Mouse (Mus musculus) embryonic facial prominence, embryonic 14.5 days (tissue): ENCODE results near the gene Lamtor4. TPM values are rescaled to one million over a fixed set of nuclear protein-coding genes. Genes with fewer than 3 reads are reported as not detected.
A peak's percentile ranks its signal among the peaks of the same experiment; 100 is the strongest.

Source experiments
- ATAC-seq: fragments of 200-750 bp; cut with Nextera tagmentation; 2 replicates; pipeline ENCODE4 v1.8.0; 2017; ENCODE audit warnings: low read depth, moderate number of reproducible peaks, moderate TSS enrichment
- DNase-seq: peaks from one replicate; pipeline ENCODE4 v3.0.0-alpha.2; 2015; ENCODE audit warnings: low spot score
- H3K27ac ChIP-seq: fragments of 300-500 bp; sonication (generic); replicated peaks from 2 replicates; pipeline ENCODE4 v1.5.1; 2014; ENCODE audit warnings: low read depth, mild to moderate bottlenecking, low read length, moderate library complexity
- H3K27me3 ChIP-seq: fragments of 300-500 bp; sonication (generic); replicated peaks from 2 replicates; pipeline ENCODE4 v1.6.1; 2014; ENCODE audit warnings: low read length; ENCODE audit not compliant: control insufficient read depth, insufficient read depth
- H3K36me3 ChIP-seq: fragments of 300-500 bp; sonication (generic); 2 replicates; pipeline ENCODE4 v1.6.1; 2014; ENCODE audit warnings: low read length, mixed read lengths; ENCODE audit not compliant: control insufficient read depth, insufficient read depth
- H3K4me1 ChIP-seq: fragments of 300-500 bp; sonication (generic); 2 replicates; pipeline ENCODE4 v1.6.1; 2014; ENCODE audit warnings: antibody characterized with exemption, low read length; ENCODE audit not compliant: control insufficient read depth, insufficient read depth
- H3K4me2 ChIP-seq: fragments of 300-500 bp; sonication (generic); 2 replicates; pipeline ENCODE4 v1.6.1; 2014; ENCODE audit warnings: low read depth, mild to moderate bottlenecking, low read length, moderate library complexity, mixed read lengths
- H3K4me3 ChIP-seq: fragments of 300-500 bp; sonication (generic); 2 replicates; pipeline ENCODE4 v1.5.1; 2014; ENCODE audit warnings: low read depth, mild to moderate bottlenecking, low read length
- H3K9ac ChIP-seq: fragments of 300-500 bp; sonication (generic); 2 replicates; pipeline ENCODE4 v1.6.1; 2014; ENCODE audit warnings: low read depth, mild to moderate bottlenecking, low read length, moderate library complexity, mixed read lengths
- H3K9me3 ChIP-seq: fragments of 300-500 bp; sonication (generic); 2 replicates; pipeline ENCODE4 v1.6.1; 2016; ENCODE audit warnings: low read length; ENCODE audit not compliant: control insufficient read depth
- WGBS: fragments of 180-500 bp; shearing (Covaris S2); extraction: QIAGEN DNeasy Blood & Tissue Kit; methylation state at CpG from one replicate; pipeline ENCODE4 v1.1.7; 2014; 5-methylcytosine and 5-hydroxymethylcytosine counted together
- polyA plus RNA-seq: library from polyadenylated mRNA; unstranded; fragments of >200 nt; fragmentation: Nextera tagmentation; extraction: Ambion mirVana; gene quantifications from 2 replicates; pipeline ENCODE4 v1.2.1, GENCODE M21; 2014

Gene Lamtor4
- polyA plus RNA-seq, 1 experiment from 2014 or later, result 71.7 TPM

DNA sequence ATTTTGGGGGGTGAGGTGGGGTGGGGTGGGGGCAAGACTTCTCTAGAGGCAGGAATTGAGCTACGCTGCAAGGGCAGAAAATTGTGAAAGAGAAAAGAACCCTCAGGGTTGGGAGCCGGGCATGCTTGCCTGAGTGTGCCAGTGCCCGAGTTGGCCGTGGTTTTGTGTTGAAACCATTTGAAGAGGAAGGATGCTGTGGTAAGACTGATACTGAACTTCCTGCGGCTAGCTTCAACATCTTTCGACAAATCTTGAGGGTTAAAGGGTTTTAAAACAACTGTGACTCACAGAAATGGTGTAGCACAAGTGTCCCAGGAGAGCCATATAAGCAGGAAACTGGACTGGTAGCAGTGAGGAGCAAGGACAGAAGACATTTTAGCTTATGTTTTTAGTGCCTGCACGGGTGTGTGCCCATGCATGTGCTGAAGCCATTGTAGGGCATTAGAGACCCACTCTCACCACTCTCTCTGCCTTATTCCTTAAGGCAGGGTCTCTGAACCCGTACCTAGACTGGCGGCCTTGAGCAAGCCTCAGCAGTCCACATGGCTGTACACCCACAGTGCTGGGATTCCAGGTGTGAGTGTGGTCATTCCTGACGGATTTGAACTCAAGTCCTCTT lies 1.8 kb downstream of the Lamtor4 start:
- no peak overlapping the region for H3K9ac ChIP-seq
- H3K27ac ChIP-seq, result no peak overlapping the region
- H3K4me3 ChIP-seq, result 0 out of 2 replicates have a peak overlapping the region, but pooled peaks have one; percentile 71
- H3K36me3 ChIP-seq, result peaks cover 36% of the 10 kb centered on the region
- DNase-seq (no peak), ATAC-seq (no peak)
- H3K9me3 ChIP-seq, result no peaks in the 10 kb centered on the region; the same call in 1 of the 2 replicates
- H3K27me3 ChIP-seq, result no peaks in the 10 kb centered on the region
- no peak overlapping the region for H3K4me2 ChIP-seq
- WGBS, result 82% methylated on average over 10 of the region's 10 CpGs
- peaks cover 8% of the 10 kb centered on the region; the same call in 1 of the 2 replicates for H3K4me1 ChIP-seq

DNA sequence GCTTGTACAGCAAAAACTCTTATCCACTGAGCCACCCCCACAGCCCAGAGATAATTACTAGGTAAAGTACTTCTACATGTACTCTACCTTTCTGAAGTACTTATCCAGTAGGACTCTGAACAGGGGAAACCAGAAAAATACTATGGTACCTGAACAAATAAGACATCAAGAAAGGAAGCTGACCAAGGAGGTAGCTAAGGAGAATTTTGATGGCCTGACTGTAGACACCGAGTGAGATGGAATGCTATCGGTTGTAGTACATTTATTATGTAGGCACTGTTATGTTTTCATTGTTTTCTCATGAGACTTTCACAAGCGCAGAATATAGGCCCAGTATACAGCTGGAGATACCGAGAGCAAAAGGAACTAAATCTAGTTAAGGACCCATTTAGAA lies 2.3 kb downstream of the Lamtor4 start:
- no peak for ATAC-seq
- Histone ChIP-seq H3K9ac (no peak overlapping the region), H3K27ac (no peak overlapping the region), H3K4me3 (no peak overlapping the region), H3K27me3 (no peaks in the 10 kb centered on the region), H3K36me3 (peaks cover 39% of the 10 kb centered on the region), H3K4me2 (no peak overlapping the region), H3K4me1 (peaks cover 10% of the 10 kb centered on the region), H3K9me3 (no peaks in the 10 kb centered on the region; the same call in 1 of the 2 replicates)
- no peak for DNase-seq
- 92% methylated on average over 4 of the region's 4 CpGs for WGBS

DNA sequence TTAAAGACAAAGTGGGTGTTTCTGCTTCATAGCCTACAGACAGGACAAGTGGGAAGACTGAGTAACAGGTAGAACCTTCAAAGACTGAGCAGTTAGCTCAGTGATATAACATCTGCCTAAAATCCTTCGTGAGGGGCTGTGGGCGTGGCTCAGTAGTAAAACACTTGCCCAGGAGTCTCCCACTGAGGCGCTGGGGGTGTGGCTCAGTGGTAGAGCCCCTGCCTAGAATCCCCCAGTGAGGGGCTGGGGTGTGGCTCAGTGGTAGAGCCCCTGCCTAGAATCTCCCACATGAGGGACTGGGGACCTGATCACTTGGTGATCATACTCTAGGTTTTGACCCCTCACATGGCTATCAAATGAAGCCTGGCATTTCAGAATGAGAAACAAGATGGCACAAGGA lies 2.8 kb downstream of the Lamtor4 start:
- no peaks in the 10 kb centered on the region for H3K27me3 ChIP-seq
- no peak overlapping the region for H3K4me3 ChIP-seq
- no peak overlapping the region for H3K9ac ChIP-seq
- H3K4me1 ChIP-seq, result peaks cover 15% of the 10 kb centered on the region
- no peak overlapping the region for H3K27ac ChIP-seq
- DNase-seq (no peak), ATAC-seq (no peak)
- WGBS, result 83% methylated on average over 3 of the region's 3 CpGs
- no peaks in the 10 kb centered on the region; the same call in 1 of the 2 replicates for H3K9me3 ChIP-seq
- H3K36me3 ChIP-seq, result peaks cover 39% of the 10 kb centered on the region
- no peak overlapping the region for H3K4me2 ChIP-seq

DNA sequence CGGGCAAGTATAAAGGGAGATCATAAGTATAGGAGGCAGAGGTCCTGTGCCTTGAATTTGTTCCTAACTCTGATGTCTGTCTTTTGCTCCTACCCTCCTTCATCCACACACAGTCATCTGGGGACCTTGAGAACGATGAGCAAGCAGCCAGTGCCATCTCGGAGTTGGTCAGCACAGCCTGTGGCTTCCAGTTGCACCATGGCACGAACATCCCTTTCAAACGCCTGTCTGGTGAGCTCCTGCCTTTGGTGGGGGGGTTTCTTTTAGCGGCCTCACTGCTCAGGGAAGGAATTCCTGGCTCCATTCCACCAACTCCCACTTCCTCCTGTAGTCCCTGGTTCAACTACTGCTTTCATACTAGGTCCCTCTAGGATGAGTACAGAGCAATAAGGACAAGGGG lies 3.3 kb downstream of the Lamtor4 start:
- Histone ChIP-seq H3K27me3 (no peaks in the 10 kb centered on the region), H3K4me1 (peaks cover 17% of the 10 kb centered on the region), H3K27ac (no peak overlapping the region), H3K4me2 (no peak overlapping the region), H3K36me3 (peaks cover 39% of the 10 kb centered on the region), H3K4me3 (no peak overlapping the region), H3K9ac (no peak overlapping the region), H3K9me3 (no peaks in the 10 kb centered on the region)
- DNase-seq (no peak), ATAC-seq (no peak)
- WGBS, result 77% methylated on average over 6 of the region's 6 CpGs

DNA sequence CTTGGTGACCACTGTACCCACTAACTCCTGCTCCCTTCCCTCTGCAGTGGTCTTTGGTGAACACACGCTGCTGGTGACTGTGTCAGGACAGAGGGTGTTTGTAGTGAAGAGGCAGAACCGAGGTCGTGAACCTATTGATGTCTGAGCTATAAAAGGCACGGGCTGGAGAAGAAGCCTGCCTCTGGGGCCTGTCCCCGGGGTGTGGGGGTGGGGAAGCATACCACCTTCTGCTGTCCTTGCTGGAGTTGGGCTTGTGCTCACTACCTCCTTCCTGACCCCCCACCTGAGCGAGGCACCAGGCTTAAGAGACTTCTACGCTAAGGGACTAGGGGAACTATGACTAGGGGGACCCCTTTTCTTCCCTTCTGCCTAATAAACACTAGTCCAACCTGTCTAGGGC lies 3.7 kb downstream of the Lamtor4 start:
- Histone ChIP-seq H3K36me3 (peaks cover 39% of the 10 kb centered on the region), H3K9me3 (no peaks in the 10 kb centered on the region), H3K4me3 (no peak overlapping the region), H3K4me2 (no peak overlapping the region), H3K4me1 (peaks cover 17% of the 10 kb centered on the region), H3K9ac (no peak overlapping the region), H3K27ac (no peak overlapping the region), H3K27me3 (no peaks in the 10 kb centered on the region)
- no peak for ATAC-seq
- DNase-seq, result no peak
- WGBS, result 63% methylated on average over 7 of the region's 7 CpGs

DNA sequence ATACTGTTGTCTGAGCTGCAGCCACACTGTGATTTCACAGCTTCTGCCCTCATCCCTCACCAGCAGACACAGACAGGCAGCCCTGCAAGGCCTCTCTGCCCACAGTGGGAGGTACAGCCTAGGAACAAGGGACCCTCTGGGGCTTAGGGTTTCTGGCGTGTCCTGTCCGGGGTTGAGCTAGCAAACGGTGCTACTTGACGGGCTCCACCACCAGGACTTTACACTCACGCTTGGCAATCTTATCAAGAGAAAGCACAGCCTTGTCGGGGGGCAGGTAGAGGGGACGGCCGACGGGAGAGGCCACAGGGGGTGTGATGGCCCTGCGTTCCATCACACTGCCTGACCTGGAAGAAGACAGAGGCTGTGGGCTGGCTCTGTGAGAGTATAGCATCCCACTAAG lies 4.8 kb downstream of the Lamtor4 start:
- Histone ChIP-seq H3K9me3 (no peaks in the 10 kb centered on the region), H3K4me1 (peaks cover 18% of the 10 kb centered on the region), H3K4me2 (no peak overlapping the region), H3K27me3 (no peaks in the 10 kb centered on the region), H3K4me3 (no peak overlapping the region), H3K36me3 (peaks cover 39% of the 10 kb centered on the region), H3K27ac (no peak overlapping the region), H3K9ac (no peak overlapping the region)
- ATAC-seq, result no peak
- 77% methylated on average over 10 of the region's 10 CpGs for WGBS
- no peak for DNase-seq

DNA sequence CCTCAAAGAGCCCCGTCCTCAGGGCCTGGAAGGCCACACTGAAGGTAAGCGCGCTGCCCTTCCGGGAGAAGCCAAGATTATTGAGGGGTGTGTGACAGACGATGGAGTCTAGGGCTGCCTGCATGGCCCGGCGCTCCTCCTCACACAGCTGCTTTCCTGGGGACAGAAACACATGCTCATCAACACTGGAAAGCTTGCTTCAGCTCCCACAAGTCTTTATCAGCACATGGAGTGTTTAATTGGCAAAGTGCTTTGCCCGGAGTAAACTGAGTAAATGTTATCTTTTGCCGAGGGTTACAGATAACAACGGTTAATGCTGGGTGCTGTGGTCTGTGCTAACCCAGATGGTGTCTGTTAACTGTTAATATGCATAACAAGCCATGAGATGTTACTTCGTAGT lies 5.6 kb downstream of the Lamtor4 start:
- WGBS, result 89% methylated on average over 11 of the region's 11 CpGs
- no peak overlapping the region for H3K9ac ChIP-seq
- H3K4me3 ChIP-seq, result no peak overlapping the region
- H3K27ac ChIP-seq, result no peak overlapping the region
- no peak for DNase-seq
- peaks cover 43% of the 10 kb centered on the region for H3K36me3 ChIP-seq
- no peaks in the 10 kb centered on the region for H3K27me3 ChIP-seq
- H3K4me1 ChIP-seq, result peaks cover 17% of the 10 kb centered on the region
- no peaks in the 10 kb centered on the region for H3K9me3 ChIP-seq
- no peak overlapping the region for H3K4me2 ChIP-seq
- no peak for ATAC-seq

DNA sequence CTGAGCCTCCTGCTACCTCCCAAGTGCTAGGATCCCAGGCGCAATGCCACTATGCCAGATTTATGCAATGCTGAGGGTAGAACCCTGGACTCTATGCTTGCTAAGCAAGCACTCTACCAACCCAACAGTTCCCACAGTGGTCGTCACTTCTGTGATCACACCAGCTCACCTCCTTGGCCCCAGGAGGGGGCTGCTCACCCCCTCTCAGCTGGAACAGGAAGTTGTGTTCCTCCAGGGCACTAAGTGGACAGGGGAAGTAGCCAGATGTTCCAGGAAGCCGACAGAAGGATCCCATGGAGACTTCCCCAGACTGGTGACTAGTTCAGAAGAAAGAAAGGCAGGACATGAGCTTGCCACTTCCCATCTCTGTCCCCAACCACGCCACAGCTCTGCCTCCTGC lies 6.7 kb downstream of the Lamtor4 start:
- H3K27ac ChIP-seq, result no peak overlapping the region
- peaks cover 14% of the 10 kb centered on the region for H3K4me1 ChIP-seq
- DNase-seq (no peak), ATAC-seq (no peak)
- peak overlapping the region; percentile 94; the same call in 1 of the 2 replicates for H3K4me2 ChIP-seq
- H3K27me3 ChIP-seq, result no peaks in the 10 kb centered on the region
- H3K9ac ChIP-seq, result 0 out of 2 replicates have a peak overlapping the region, but pooled peaks have one; percentile 92
- peaks cover 51% of the 10 kb centered on the region for H3K36me3 ChIP-seq
- no peaks in the 10 kb centered on the region for H3K9me3 ChIP-seq
- WGBS, result 62% methylated on average over 4 of the region's 4 CpGs
- no peak overlapping the region for H3K4me3 ChIP-seq

DNA sequence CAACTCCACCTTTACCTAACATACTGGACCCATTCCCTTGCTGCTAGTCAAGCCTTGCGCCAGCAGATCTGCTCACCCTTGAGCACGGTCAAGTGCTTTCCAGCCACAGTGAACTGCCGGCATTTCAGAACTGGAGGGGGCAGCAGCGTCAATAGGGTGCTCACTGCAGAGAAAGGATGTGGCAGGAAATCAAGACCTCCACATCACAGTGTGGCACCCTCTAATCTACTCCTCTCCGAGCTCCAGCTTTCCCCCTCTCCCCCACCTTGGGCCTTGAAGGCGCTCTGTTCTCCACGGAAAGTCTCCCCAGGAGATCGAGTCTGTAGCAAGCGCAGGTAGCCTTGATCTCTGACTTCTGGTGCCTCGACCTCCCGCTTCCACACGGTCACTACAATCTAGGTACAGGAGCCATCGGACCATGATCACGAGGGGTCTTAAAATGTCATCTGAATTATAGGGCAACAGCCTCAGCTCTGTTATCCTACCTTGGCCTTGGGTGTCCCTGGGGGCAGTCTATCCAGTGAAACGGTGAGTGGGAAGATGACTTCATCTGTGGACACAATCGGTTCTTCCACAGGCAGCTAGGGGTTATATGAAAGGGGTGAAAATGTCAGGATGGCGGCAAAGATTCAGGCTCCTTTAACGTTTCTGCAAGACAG lies 7.4 kb downstream of the Lamtor4 start:
- ATAC-seq (no peak), DNase-seq (no peak)
- peak overlapping the region; percentile 92 for H3K9ac ChIP-seq
- no peak overlapping the region for H3K27ac ChIP-seq
- peaks cover 14% of the 10 kb centered on the region for H3K4me1 ChIP-seq
- peak overlapping the region; percentile 98 for H3K4me3 ChIP-seq
- no peaks in the 10 kb centered on the region for H3K27me3 ChIP-seq
- H3K36me3 ChIP-seq, result peaks cover 48% of the 10 kb centered on the region
- H3K4me2 ChIP-seq, result peak overlapping the region; percentile 94
- no peaks in the 10 kb centered on the region for H3K9me3 ChIP-seq
- 60% methylated on average over 18 of the region's 18 CpGs for WGBS
